Mouse (Mus musculus) forebrain, embryonic 16.5 days (tissue): ENCODE measurements around the gene Ubn1. TPM values are rescaled to one million over a fixed set of nuclear protein-coding genes. Genes with fewer than 3 reads are reported as not detected.

Experiments used
- ATAC-seq: fragments of 200-750 bp; cut with Nextera tagmentation; 2 replicates; pipeline ENCODE4 v1.8.0; 2017; ENCODE audit warnings: mild to moderate bottlenecking, moderate library complexity
- H3K27ac ChIP-seq: fragments of 300-500 bp; sonication (generic); 2 replicates; pipeline ENCODE4 v1.5.1; 2014; ENCODE audit warnings: low read length, control low read depth
- H3K27me3 ChIP-seq: fragments of 300-500 bp; sonication (generic); replicated peaks from 2 replicates; pipeline ENCODE4 v1.6.1; 2014; ENCODE audit warnings: low read length; ENCODE audit not compliant: control insufficient read depth, insufficient read depth
- H3K36me3 ChIP-seq: fragments of 300-500 bp; sonication (generic); 2 replicates; pipeline ENCODE4 v1.6.1; 2014; ENCODE audit not compliant: control insufficient read depth, insufficient read depth
- H3K4me1 ChIP-seq: fragments of 300-500 bp; sonication (generic); replicated peaks from 2 replicates; pipeline ENCODE4 v1.6.1; 2014; ENCODE audit warnings: low read length; ENCODE audit not compliant: control insufficient read depth, insufficient read depth
- H3K4me2 ChIP-seq: fragments of 300-500 bp; sonication (generic); 2 replicates; pipeline ENCODE4 v1.6.1; 2014; ENCODE audit warnings: mild to moderate bottlenecking, low read length, control low read depth
- H3K4me3 ChIP-seq: fragments of 300-500 bp; sonication (generic); replicated peaks from 2 replicates; pipeline ENCODE4 v1.5.1; 2014; ENCODE audit warnings: mild to moderate bottlenecking, low read length, control low read depth
- H3K9ac ChIP-seq: fragments of 300-500 bp; sonication (generic); replicated peaks from 2 replicates; pipeline ENCODE4 v1.6.1; 2014; ENCODE audit warnings: low read depth, low read length, control low read depth
- H3K9me3 ChIP-seq: fragments of 300-500 bp; sonication (generic); 2 replicates; pipeline ENCODE4 v1.6.1; 2016; ENCODE audit warnings: low read length; ENCODE audit not compliant: control insufficient read depth
- WGBS: fragments of 180-500 bp; shearing (Covaris S2); extraction: QIAGEN DNeasy Blood & Tissue Kit; methylation state at CpG from one replicate; pipeline ENCODE4 v1.1.7; 2014; 5-methylcytosine and 5-hydroxymethylcytosine counted together
- polyA plus RNA-seq: library from polyadenylated mRNA; unstranded; fragments of >200 nt; fragmentation: Nextera tagmentation; extraction: Ambion mirVana; gene quantifications from 2 replicates; pipeline ENCODE4 v1.2.1, GENCODE M21; 2015

Gene Ubn1
- 15.0 and 15.5 TPM in 2 replicates for polyA plus RNA-seq

DNA sequence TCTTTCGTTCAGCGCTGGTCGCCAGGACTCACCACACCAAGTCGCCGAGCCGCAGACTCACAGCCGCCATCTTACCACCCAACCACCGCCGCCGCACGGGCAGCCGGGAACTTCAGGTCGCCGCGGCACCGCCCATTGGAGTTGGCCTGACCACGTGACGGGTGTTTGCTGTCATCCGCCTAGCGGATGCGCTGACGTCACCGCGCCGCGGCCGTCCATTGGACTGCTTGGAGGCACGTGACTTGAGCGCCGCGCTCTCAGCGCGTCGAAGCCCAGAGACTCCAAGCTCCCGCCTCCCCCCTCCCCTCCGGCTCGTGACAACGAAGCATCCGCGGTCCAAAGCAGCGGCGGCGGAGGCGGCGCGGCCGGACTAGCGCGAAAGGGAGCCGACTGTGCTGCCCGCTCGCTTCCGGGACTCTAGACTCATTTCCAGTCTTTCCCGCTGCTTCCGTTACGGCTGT lies at the start of gene Ubn1, which contains the start of gene Glyr1:
Gene Ubn1, plus strand, starts transcription at position 284 of the 461 bp plus-strand sequence.
Gene Glyr1, minus strand, starts transcription at position 90 of the 461 bp plus-strand sequence.
- H3K36me3 ChIP-seq: peaks cover 16% of the 10 kb centered on the region
- H3K4me2 ChIP-seq: peak within 1 kb of the TSS; percentile 85
- peak within 1 kb of the TSS; percentile 98 for H3K4me3 ChIP-seq
- H3K4me1 ChIP-seq: peaks cover 26% of the 10 kb centered on the region
- H3K9me3 ChIP-seq: no peaks in the 10 kb centered on the region
- peak within 1 kb of the TSS; percentile 98 for H3K27ac ChIP-seq
- no peaks in the 10 kb centered on the region for H3K27me3 ChIP-seq
- under 1% methylated on average over 56 of the region's 56 CpGs for WGBS
- peak within 1 kb of the TSS; percentile 94 for H3K9ac ChIP-seq
- ATAC-seq: peak; percentile 99

DNA sequence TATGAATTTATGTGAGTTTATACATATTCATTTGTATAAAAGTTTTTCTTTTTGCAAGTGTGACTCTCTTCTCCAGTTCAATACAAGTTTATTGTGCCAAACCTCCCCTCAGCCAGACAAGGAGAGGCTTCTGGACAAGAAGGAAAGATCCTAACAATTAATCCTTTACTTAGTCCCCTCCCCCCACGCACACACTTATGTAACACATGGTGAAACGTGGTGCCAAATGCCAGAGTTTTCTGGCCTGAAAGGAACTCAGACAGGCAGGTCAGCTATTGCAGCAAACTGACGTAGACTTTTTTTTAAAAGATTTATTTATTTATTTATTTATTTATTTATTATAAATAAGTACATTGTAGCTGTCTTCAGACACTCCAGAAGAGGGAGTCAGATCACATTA lies 49.2 kb upstream of the Ubn1 start:
- H3K4me3 ChIP-seq: no peak overlapping the region
- 0 out of 2 replicates have a peak, but pooled peaks cover 2% of the 10 kb centered on the region for H3K27me3 ChIP-seq
- H3K4me1 ChIP-seq: no peaks in the 10 kb centered on the region
- no peak overlapping the region for H3K27ac ChIP-seq
- no peaks in the 10 kb centered on the region for H3K36me3 ChIP-seq
- no peaks in the 10 kb centered on the region for H3K9me3 ChIP-seq
- 67% methylated on average over 3 of the region's 3 CpGs for WGBS
- no peak overlapping the region for H3K9ac ChIP-seq
- no peak for ATAC-seq
- H3K4me2 ChIP-seq: no peak overlapping the region

DNA sequence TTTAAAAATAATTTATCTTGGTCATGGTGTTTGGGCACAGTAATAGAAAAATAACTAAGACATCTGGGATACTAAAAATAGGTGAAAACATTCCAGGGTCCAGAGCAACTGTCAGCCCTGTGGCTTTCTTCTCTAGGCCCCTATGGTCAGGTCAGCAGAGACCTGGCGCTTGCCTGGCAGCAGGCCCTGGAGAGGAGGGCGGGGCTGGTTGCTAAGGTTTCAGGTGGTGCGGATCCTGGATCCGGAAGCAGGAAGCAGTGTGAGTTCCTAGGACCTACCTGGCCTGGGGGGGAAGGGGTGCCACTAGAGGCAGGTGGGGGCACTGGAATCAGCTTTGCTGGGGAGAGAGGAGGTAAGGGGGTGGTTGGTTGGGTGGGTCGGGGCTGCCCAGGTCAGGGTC lies 42.8 kb upstream of the Ubn1 start, which contains the start of gene Smim22:
Gene Smim22, plus strand, starts transcription at position 222 of the 400 bp plus-strand sequence.
- peaks cover under 1% of the 10 kb centered on the region for H3K4me1 ChIP-seq
- WGBS: 57% methylated on average over 5 of the region's 5 CpGs
- no peaks in the 10 kb centered on the region for H3K36me3 ChIP-seq
- H3K4me3 ChIP-seq: no peak within 1 kb of the TSS
- no peak within 1 kb of the TSS for H3K4me2 ChIP-seq
- H3K27ac ChIP-seq: no peak within 1 kb of the TSS
- H3K9me3 ChIP-seq: no peaks in the 10 kb centered on the region
- no peak for ATAC-seq
- no peaks in the 10 kb centered on the region for H3K27me3 ChIP-seq
- no peak within 1 kb of the TSS for H3K9ac ChIP-seq

- Histone ChIP-seq H3K36me3 (no peaks in the 10 kb centered on the region), H3K27me3 (no peaks in the 10 kb centered on the region), H3K27ac (no peak overlapping the region), H3K9ac (no peak overlapping the region), H3K4me3 (no peak overlapping the region), H3K9me3 (no peaks in the 10 kb centered on the region), H3K4me2 (no peak overlapping the region), H3K4me1 (peaks cover 5% of the 10 kb centered on the region)
- no peak for ATAC-seq
- WGBS: 57% methylated on average over 6 of the region's 6 CpGs
These were observed 42.4 kb upstream of the Ubn1 start for GRCm38 (mm10) chr16:5007492-5007891.

- no peaks in the 10 kb centered on the region for H3K36me3 ChIP-seq
- H3K27ac ChIP-seq: no peak overlapping the region
- H3K4me3 ChIP-seq: no peak overlapping the region
- no peaks in the 10 kb centered on the region for H3K27me3 ChIP-seq
- ATAC-seq: no peak
- H3K9me3 ChIP-seq: no peaks in the 10 kb centered on the region
- H3K4me2 ChIP-seq: no peak overlapping the region
- WGBS: 84% methylated on average over 12 of the region's 12 CpGs
- no peak overlapping the region for H3K9ac ChIP-seq
- H3K4me1 ChIP-seq: peaks cover 8% of the 10 kb centered on the region
These were observed 41.8 kb upstream of the Ubn1 start for GRCm38 (mm10) chr16:5008076-5008475.

GRCm38 (mm10) chr16:5010371-5010935 lies 39.4 kb upstream of the Ubn1 start:
- no peak overlapping the region for H3K27ac ChIP-seq
- no peak for ATAC-seq
- H3K36me3 ChIP-seq: peaks cover 9% of the 10 kb centered on the region
- 87% methylated on average over 10 of the region's 10 CpGs for WGBS
- no peak overlapping the region for H3K9ac ChIP-seq
- no peak overlapping the region for H3K4me3 ChIP-seq
- H3K4me1 ChIP-seq: peaks cover 8% of the 10 kb centered on the region
- no peaks in the 10 kb centered on the region for H3K9me3 ChIP-seq
- H3K27me3 ChIP-seq: no peaks in the 10 kb centered on the region
- H3K4me2 ChIP-seq: no peak overlapping the region

DNA sequence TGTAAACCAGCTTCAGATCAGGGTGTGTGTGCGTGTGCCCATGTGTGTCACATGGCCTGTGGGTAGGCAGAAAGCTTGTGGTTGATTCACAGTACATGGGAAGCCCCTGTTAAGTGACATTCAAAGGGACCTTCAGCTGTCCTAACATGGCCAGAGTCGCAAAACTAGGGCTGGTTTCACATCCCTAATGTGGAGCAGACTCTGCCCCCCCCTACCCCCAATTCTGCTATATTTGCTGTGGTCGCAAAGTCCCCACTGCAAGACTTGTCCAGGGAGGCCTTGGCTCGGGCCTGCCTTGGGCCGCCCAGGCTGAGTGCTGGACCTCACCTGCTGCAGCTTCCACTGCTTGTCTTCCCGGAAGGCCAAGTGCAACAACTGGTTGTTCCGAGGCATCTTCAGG lies 38.6 kb upstream of the Ubn1 start:
- no peak overlapping the region for H3K4me2 ChIP-seq
- no peak overlapping the region for H3K27ac ChIP-seq
- H3K27me3 ChIP-seq: no peaks in the 10 kb centered on the region
- no peak overlapping the region for H3K4me3 ChIP-seq
- H3K9me3 ChIP-seq: no peaks in the 10 kb centered on the region
- ATAC-seq: no peak
- H3K9ac ChIP-seq: no peak overlapping the region
- H3K4me1 ChIP-seq: peaks cover 8% of the 10 kb centered on the region
- H3K36me3 ChIP-seq: peaks cover 15% of the 10 kb centered on the region
- 90% methylated on average over 7 of the region's 7 CpGs for WGBS

GRCm38 (mm10) chr16:5012036-5013005 lies 37.5 kb upstream of the Ubn1 start:
- no peak overlapping the region for H3K27ac ChIP-seq
- no peaks in the 10 kb centered on the region for H3K27me3 ChIP-seq
- peaks cover 8% of the 10 kb centered on the region for H3K4me1 ChIP-seq
- ATAC-seq: no peak
- H3K36me3 ChIP-seq: peaks cover 21% of the 10 kb centered on the region
- WGBS: 46% methylated on average over 13 of the region's 13 CpGs
- H3K4me2 ChIP-seq: peak overlapping the region; percentile 80
- H3K4me3 ChIP-seq: peak overlapping the region; percentile 70
- peak overlapping the region; percentile 77 for H3K9ac ChIP-seq
- no peaks in the 10 kb centered on the region for H3K9me3 ChIP-seq
